Mouse (Mus musculus): ENCODE measurements at regions not wholly inside any gene's neighbourhood (a gene's known extent, or its start where the extent isn't known, plus 50 kb on each side); places are given as distances from the start of the nearest gene placed in this dataset.

DNA sequence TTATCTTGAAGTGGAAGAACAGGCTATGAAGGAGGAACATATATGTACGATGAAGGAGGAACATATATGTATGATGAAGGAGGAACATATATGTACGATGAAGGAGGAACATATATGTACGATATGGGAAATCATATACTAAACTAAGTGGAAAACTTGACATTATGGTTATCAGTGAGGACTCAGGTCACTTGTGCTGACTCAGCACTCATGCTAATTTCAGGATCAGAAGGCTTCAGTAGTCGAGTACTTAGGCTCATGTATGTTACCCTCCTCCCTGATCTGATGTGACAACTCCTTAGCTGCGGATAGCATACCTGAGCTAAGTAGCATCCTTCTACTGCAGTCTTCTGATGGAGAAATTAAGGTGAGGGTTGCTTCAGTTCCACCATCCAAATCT lies 102.4 kb upstream of the Tpm3-rs7 start:
- no peak for DNase-seq (ENCODE audit: low read depth, low spot score)
- H3K36me3 ChIP-seq (ENCODE audit: control insufficient read depth, insufficient read depth, low read length, poor library complexity, severe bottlenecking): no peaks in the 10 kb centered on the region
- H3K9me3 ChIP-seq (ENCODE audit: control insufficient read depth, insufficient read depth, low read depth, low read length): no peaks in the 10 kb centered on the region
- no peaks in the 10 kb centered on the region for H3K4me1 ChIP-seq (ENCODE audit: control insufficient read depth in 2 of 2, insufficient read depth in 2 of 2, low read length in 2 of 2, poor library complexity in 1 of 2)
- in situ Hi-C loops (cut with MboI; ENCODE audit: low sequenced_read_pairs in 2 of 2, unreplicated experiment in 2 of 2): no loop called here
- H3K4me3 ChIP-seq (ENCODE audit: insufficient read depth in 1 of 2, low read depth in 1 of 2, low read length in 2 of 2, poor library complexity in 1 of 2, severe bottlenecking in 1 of 2): no peak overlapping the region
- TF ChIP-seq CHD2 (IDR thresholded peaks at IDR 0.05; ENCODE audit: low read depth, low read length): no peak
- TF ChIP-seq MAFK (IDR thresholded peaks at IDR 0.05; ENCODE audit: insufficient read depth, low read depth, low read length): peak; percentile 86
- H3K27ac ChIP-seq (ENCODE audit: insufficient read depth, low read depth, low read length, poor library complexity, severe bottlenecking): no peak overlapping the region
- H3K9ac ChIP-seq (ENCODE audit: insufficient read depth, low read depth, low read length, poor library complexity, severe bottlenecking): no peak overlapping the region

All from ES-E14 (cell line).